Mouse (Mus musculus): Measurements from ENCODE around the gene Sclt1.

DNA sequence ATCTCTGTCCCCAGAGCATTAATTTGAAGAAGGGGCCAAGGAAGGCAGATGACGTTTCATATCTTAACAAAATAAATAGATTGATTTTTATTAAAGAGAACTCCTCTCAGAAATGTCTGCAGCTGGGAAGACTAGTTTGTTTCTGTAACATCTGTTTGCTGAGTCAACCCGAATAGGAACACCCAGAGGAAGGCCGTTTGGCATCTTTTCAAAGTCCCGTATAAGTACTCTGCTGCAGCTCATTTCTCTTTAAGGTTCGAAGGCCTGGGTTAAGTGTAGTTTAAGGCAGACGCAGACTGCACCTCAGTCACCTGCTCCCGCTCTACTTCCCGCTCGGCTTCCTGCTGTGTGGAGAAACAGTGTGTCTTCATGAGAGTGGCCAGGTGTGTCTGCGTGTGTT lies 139.4 kb downstream of the Sclt1 start:
- TF ChIP-seq CTCF (conservative IDR thresholded peaks at IDR 0.05; ENCODE audit: low read length) (no peak), POU5F1 (IDR thresholded peaks at IDR 0.05; ENCODE audit: borderline replicate concordance, low read length) (no peak), NANOG (IDR thresholded peaks at IDR 0.05; ENCODE audit: borderline replicate concordance, low read length) (no peak)
